Mouse (Mus musculus) testis, adult 10 weeks (tissue): Measurements from ENCODE around the gene Kir3dl1. TPM values are rescaled to one million over a fixed set of nuclear protein-coding genes. Genes with fewer than 3 reads are reported as not detected.

Source experiments
- polyA plus RNA-seq: library from polyadenylated mRNA; stranded (reverse); fragments of 350-450 nt; fragmentation: Illumina TruSeq; extraction: RNeasy Lipid Tissue Mini Kit (QIAGEN cat#74804); gene quantifications from one replicate; pipeline ENCODE4 v1.2.3, GENCODE M21; 2014; ENCODE audit warnings: low read depth, low replicate concordance

Gene Kir3dl1
- polyA plus RNA-seq, result not detected

DNA sequence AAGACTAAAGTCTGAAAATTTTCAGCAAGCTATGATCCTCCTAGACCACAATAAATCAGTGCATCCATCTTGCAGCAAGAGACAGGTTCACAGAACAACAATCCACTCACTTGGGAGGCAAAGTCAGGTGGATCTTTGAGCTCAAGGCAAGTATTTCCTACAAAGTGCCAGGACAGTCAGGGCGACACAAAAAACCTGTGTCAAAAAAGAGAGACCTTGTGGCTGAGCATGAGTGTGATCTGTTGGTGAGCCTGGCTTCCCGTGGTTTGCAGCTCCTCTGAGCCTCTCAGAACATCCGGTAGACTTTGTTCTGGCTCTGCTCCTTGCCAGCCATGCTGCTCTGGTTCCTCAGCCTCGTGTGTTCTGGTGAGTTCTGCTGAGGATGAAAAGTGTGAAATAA is at the start of gene Kir3dl1:
Kir3dl1 (plus strand) TSS at position 301 of the 400 bp plus-strand sequence.

DNA sequence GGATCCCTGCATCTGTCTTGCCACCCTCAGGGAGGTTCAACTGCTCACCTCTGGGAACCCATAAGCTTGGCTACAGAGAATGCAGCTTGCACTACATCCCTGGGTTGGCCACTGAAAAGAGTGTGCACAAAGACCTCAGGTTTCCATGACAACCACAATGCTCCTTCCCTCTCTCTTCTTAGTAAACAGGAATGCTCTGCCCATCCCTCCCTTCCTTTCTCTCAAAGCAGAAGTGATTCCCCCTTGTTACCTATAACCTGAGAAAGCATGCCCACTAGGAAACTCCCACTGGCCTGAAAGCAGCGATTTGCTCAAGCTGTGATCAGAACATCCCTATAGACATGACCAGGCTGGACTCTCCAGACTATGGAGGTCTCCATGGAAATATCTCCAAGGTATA is 26.2 kb downstream of the Kir3dl1 start, which contains the start of gene Kir3dl2:
Kir3dl2 (minus strand) TSS at position 101 of the 400 bp plus-strand sequence.

Other genes with a start within 250 kb of the Kir3dl1 start
- gene Bex3, start 247.7 kb upstream of the Kir3dl1 start, polyA plus RNA-seq, result 8.1 TPM
- 0.34 TPM for gene Kir3dl2, start 26.1 kb downstream of the Kir3dl1 start, polyA plus RNA-seq
- gene Tceal3, start 72.8 kb downstream of the Kir3dl1 start, polyA plus RNA-seq, result 2.7 TPM
- gene Tceal1, start 190.0 kb downstream of the Kir3dl1 start, polyA plus RNA-seq, result 6.1 TPM
- 119 TPM for gene Morf4l2, start 225.7 kb downstream of the Kir3dl1 start, polyA plus RNA-seq